Mouse (Mus musculus): ENCODE data around the gene Irf4.

Irf4 gene

GRCm38 (mm10) chr13:30801886-30802285 is 52.9 kb downstream of the Irf4 start:
- no peak for DNase-seq (ENCODE audit: low read depth, low spot score)

- DNase-seq (ENCODE audit: low read depth, low spot score), result no peak
These were observed 53.4 kb downstream of the Irf4 start for GRCm38 (mm10) chr13:30802336-30802955.

- no peak for DNase-seq (ENCODE audit: low read depth, low spot score)
These were observed 60.2 kb downstream of the Irf4 start for GRCm38 (mm10) chr13:30809240-30809639.

GRCm38 (mm10) chr13:30813464-30813863 is 64.4 kb downstream of the Irf4 start:
- DNase-seq (ENCODE audit: low read depth, low spot score), result no peak

- no peak for DNase-seq (ENCODE audit: low read depth, low spot score)
These were observed 65.2 kb downstream of the Irf4 start for GRCm38 (mm10) chr13:30814256-30814655.

Data from forelimb bud, embryonic 11.5 days (tissue).